Mouse (Mus musculus) right cerebral cortex, postnatal 10 days (tissue): ENCODE measurements at regions not wholly inside any gene's neighbourhood (a gene's known extent, or its start where the extent isn't known, plus 50 kb on each side); places are given as distances from the start of the nearest gene placed in this dataset.
A peak's percentile ranks its signal among the peaks of the same experiment; 100 is the strongest.

Source experiments
- DNase-seq, 2 experiments: peaks; one replicate each; pipeline ENCODE4 v3.0.0; 2021; ENCODE audit warnings: low spot score in 2 of 2

- DNase-seq = no peak
Observed at GRCm38 (mm10) chrX:52668679-52669078, 54.9 kb upstream of the Gpc3 start.

- DNase-seq = no peak
Observed at GRCm38 (mm10) chrX:52679045-52679444, 65.3 kb upstream of the Gpc3 start.

- no peak for DNase-seq
Observed at GRCm38 (mm10) chrX:52694392-52694791, 80.6 kb upstream of the Gpc3 start.

GRCm38 (mm10) chrX:52699615-52700014, 85.9 kb upstream of the Gpc3 start:
- no peak for DNase-seq

GRCm38 (mm10) chrX:52717495-52717894, 73.5 kb upstream of the Ccdc160 start:
- DNase-seq = peak in 1 of 2 experiments; percentile 19

- DNase-seq = no peak
Observed at GRCm38 (mm10) chrX:52738116-52738515, 52.9 kb upstream of the Ccdc160 start.
